Mouse (Mus musculus) brain, adult 2 months (tissue): ENCODE measurements at regions not wholly inside any gene's neighbourhood (a gene's known extent, or its start where the extent isn't known, plus 50 kb on each side); places are given as distances from the start of the nearest gene placed in this dataset.

Source experiments
- DNase-seq: peaks from one replicate; pipeline ENCODE4 v3.0.0; 2011; ENCODE audit warnings: low read depth, low spot score

- DNase-seq = no peak
Observed at GRCm38 (mm10) chr3:17772886-17773285, 175.3 kb upstream of the Cypt12 start.

- peak; percentile 96 for DNase-seq
Observed at GRCm38 (mm10) chr3:17779152-17779551, 169.1 kb upstream of the Cypt12 start.

GRCm38 (mm10) chr3:17784076-17784475 is 164.1 kb upstream of the Cypt12 start:
- DNase-seq = no peak

GRCm38 (mm10) chr3:17784587-17784986 is 163.6 kb upstream of the Cypt12 start:
- no peak for DNase-seq

- DNase-seq = peak; percentile 67
Observed at GRCm38 (mm10) chr3:17785106-17786022, 162.8 kb upstream of the Cypt12 start.

GRCm38 (mm10) chr3:17786023-17786720 is 162.0 kb upstream of the Cypt12 start:
- DNase-seq = peak; percentile 73

GRCm38 (mm10) chr3:17786721-17787442 is 161.3 kb upstream of the Cypt12 start:
- peak; percentile 78 for DNase-seq

- peak; percentile 28 for DNase-seq
Observed at GRCm38 (mm10) chr3:17787443-17788333, 160.5 kb upstream of the Cypt12 start.

GRCm38 (mm10) chr3:17788334-17788720 is 159.9 kb upstream of the Cypt12 start:
- DNase-seq = peak; percentile 48

GRCm38 (mm10) chr3:17788778-17789299 is 159.4 kb upstream of the Cypt12 start:
- peak; percentile 54 for DNase-seq

- peak; percentile 90 for DNase-seq
Observed at GRCm38 (mm10) chr3:17789454-17790196, 158.6 kb upstream of the Cypt12 start.

- peak; percentile 69 for DNase-seq
Observed at GRCm38 (mm10) chr3:17790331-17790730, 157.9 kb upstream of the Cypt12 start.

- DNase-seq = peak; percentile 68
Observed at GRCm38 (mm10) chr3:17790816-17791215, 157.4 kb upstream of the Cypt12 start.

GRCm38 (mm10) chr3:17791381-17792320 is 156.6 kb upstream of the Cypt12 start:
- peak; percentile 44 for DNase-seq

- DNase-seq = no peak
Observed at GRCm38 (mm10) chr3:17792537-17793039, 155.6 kb upstream of the Cypt12 start.

GRCm38 (mm10) chr3:17793646-17794250 is 154.5 kb upstream of the Cypt12 start:
- peak; percentile 95 for DNase-seq

GRCm38 (mm10) chr3:17794251-17795061 is 153.8 kb upstream of the Cypt12 start:
- peak; percentile 93 for DNase-seq
